Mouse (Mus musculus): Measurements from ENCODE around the gene Adora2b.

DNA sequence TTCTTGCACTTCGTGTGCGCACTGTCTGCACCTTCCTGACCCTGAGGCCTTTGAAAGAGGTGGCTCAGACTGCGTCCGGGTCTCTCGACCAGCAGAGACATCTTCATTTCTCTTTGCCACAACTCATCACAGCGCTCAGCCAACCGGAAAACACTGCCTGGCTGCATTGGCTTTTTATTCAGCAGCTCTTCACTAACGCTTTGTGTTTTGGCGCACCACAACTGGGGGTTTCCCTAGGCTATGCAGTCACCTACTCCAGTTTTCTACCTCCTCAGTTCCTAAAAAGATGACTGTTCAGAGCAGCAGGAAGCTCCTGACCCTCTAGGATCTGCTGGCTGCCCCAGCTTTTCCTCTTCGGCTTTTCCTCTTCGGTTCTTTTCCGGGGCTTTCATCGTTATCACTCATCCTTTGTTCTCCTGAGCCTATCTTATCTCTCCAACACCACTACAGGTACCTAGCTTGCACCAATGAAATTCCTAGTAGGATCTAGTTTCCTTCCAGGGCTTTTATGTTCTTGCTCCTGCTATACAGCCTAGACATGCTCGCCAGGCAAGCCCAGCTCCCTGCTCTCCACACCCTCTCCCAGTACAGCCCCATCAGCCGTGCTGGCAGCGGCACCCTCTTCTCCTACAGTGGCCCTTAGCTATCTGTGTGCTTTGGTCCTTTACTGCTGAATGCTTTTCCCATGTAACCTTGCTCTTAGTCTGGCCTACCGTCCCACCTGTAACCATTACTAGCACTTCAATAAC is 17.9 kb downstream of the Adora2b start:
- TF ChIP-seq POLR2A (IDR thresholded peaks at IDR 0.05; ENCODE audit: low read depth, low read length) (no peak), CTCF (conservative IDR thresholded peaks at IDR 0.05; ENCODE audit: insufficient read depth, insufficient read length, low read depth, low read length) (no peak)

Measured in kidney, adult 2 months (tissue).